Mouse (Mus musculus) forelimb bud, embryonic 11.5 days (tissue): ENCODE results near the gene Sec14l2.

ENCODE experiments used
- DNase-seq: peaks from one replicate; pipeline ENCODE4 v3.0.0-alpha.2; 2012; ENCODE audit warnings: low read depth, low spot score

Gene Sec14l2

DNA sequence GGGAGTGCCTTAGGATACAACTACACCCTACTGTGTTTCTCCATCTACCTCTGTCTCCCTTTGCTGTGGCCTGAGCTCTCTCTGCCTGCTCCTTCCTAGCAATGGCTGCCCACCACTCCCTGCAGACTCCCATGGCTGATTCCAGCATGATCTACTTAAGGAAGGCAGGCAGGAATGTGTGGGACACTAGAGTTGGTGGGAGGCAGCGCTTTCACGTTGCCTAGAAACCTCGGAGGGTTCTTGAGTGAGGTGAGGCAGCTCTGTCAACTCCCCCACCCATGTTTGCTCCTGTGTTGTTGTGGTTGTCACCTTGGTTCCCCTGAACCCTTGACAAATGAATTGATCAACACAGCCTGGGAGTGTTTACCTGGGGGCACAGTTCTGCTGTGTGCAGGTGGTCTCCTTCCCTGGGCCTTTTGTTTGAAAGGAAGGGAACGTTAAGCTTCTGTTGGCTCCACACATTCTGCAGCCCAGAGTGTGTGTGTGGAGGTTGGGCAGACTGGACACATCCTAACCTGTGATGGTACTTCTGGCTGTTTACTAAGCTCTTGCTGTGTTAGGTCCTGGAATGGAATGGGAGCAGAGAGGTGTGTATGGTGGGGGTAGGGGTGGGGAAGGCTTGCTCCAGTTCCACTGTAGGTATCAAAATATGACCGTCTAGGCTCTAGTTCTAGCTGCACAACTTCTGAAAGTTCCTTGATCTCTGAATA lies 62.2 kb downstream of the Sec14l2 start:
- DNase-seq = no peak

DNA sequence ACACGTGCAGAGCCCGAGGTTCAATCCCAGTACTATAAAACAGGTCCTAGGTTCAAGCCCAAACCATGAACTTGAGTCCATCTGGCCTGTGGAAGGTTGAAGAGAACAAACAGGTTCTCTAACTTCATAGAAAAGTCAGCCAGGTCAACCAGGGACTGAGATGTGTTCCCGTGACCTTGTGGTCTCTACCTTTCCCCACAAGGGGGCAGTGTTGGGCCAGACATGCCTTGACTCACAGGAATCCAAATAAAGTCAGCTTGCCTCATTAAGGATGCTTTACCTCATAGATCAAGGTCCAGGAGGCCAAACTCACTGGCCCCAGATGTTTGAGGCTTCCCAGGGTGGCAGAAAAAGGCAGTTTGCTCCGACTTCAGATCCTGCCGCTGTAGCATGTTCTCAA lies 69.6 kb downstream of the Sec14l2 start:
- peak; percentile 80 for DNase-seq

DNA sequence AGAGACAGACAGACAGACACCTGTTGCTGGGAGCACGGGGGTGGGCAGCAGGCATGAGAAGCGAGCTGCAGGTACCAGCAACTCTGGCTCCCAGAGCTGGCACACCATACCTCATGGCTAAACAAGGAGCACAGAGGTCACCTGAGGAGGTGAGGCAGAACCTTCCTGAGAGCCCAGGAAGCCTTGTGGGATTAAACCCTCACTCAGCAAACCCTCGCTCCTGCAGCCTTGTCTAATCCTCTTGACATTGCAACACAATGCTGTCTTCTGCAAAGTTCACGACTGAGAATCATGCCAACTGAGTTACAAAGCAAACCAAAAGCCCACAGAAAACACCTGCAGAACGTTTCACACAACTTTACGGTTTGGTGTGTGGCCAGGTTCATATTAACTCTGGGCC lies 74.8 kb downstream of the Sec14l2 start:
- DNase-seq = no peak

DNA sequence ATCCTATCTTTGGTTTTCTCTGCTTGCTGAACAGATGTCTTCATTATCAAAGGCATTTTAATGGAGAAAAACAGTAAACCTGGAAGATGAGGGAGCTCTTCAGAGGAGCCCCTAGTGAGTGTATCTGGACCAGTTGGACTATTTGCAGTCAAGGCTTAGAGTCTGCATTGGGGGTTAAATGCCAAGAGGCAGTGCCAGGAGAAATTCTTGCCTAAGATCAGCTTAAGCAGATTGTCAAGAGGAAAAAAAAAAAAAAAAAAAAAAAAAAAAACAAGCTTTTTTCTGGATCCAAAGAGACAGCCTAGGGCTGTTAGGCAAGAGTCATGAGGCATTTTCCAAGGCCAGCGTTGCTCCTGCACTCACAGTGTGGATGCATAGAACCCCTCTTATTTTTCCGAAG lies 75.4 kb downstream of the Sec14l2 start:
- DNase-seq = no peak
